Mouse (Mus musculus) pancreas, adult 10 weeks (tissue): Measurements from ENCODE around the gene 4930453N24Rik. TPM values are rescaled to one million over a fixed set of nuclear protein-coding genes. Genes with fewer than 3 reads are reported as not detected.

Experiments
- polyA plus RNA-seq: library from polyadenylated mRNA; stranded (reverse); fragments of 350-450 nt; fragmentation: Illumina TruSeq; extraction: RNeasy Lipid Tissue Mini Kit (QIAGEN cat#74804); gene quantifications from one replicate; pipeline ENCODE4 v1.2.3, GENCODE M21; 2015; ENCODE audit warnings: low read depth, low replicate concordance; ENCODE audit not compliant: insufficient read depth

The 4930453N24Rik gene
- polyA plus RNA-seq = 8.8 TPM

DNA sequence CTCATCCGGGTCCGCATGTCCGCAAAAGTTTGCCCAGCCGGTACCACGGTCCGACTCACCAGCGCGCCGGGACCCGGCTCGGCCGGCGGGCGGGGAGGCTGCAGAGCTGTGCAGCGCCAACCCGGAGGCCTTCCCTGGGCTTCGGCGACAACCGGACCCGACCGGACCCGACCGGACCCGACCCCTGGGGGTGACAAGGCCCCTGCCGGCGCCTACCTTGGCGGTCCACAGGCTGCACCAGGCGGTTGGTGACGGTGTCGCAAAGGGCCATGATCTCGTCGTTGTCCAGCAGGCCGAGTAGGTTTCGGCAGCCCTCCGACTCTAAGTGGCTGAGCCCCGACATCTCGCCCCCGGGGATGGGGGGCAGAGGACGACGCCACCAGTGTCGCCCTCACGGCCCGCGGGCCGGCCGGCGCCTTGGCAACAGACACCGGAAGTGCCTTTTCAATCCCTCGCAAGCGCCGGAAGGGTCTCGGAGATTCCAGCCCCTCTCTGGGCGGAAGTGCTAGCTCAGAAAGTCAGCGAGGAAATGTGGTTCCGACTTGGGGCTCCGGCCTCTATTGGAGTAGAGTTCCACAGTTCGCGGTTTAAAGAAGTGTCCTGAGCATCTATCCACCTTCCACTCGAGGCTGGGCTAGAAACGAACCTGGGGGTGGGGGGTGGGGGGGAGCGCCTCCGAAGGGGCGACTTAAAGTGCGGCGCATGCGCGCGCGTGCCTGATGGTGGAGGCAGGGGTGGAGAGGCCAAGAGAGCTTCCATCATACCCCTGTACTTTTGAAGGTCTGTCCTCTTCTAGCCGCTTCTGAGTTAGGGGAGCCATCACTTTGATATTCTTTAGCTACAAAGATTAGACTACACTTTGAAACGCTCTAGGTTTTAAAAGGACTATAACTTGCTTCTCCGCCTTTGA is at the start of gene 4930453N24Rik:
TSS of gene 4930453N24Rik (minus strand) at position 641 of the 910 bp plus-strand sequence.

Other genes with a start within 250 kb of the 4930453N24Rik start
- gene Csnka2ip, start 168.8 kb downstream of the 4930453N24Rik start, polyA plus RNA-seq = not detected
- gene Zfp654, start 80.5 kb upstream of the 4930453N24Rik start, polyA plus RNA-seq = 2.1 TPM
- gene Cggbp1, start 80.8 kb upstream of the 4930453N24Rik start, polyA plus RNA-seq = 9.2 TPM